Comparison of ENCODE assay signal across 10 mouse cellular contexts in the genomic region with DNA sequence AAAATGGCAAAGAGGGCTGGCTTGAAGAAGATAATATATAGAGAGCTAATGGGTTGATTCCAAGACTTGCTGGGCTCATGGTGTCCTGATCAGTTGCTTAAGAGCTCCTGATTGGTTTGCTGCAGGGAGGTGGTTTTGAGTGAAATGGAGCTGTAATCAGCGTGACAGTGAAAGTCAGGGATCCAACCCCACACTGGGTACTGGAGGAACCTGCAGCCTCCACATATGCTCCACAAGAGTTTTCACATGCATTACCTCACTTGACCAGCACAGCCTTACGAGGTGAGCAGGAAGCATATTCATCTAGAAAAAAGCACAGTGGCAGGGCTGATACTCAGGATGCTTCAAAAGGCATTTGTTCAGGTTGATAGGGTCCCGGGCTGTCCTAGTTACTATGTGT. TPM values are rescaled to one million over a fixed set of nuclear protein-coding genes. Genes with fewer than 3 reads are reported as not detected.
"Had no signal": no experiment of that assay in that cellular context is flagged by ENCODE, and none has a peak within 500 bp of the region (broad histone marks: within the 10 kb centered on the region; RNA-seq: fewer than 3 reads in every experiment).

No protein-coding gene starts in this region.

- ATAC-seq: midbrain, embryonic 16.5 days had no signal

- DNase-seq: lung, embryonic 14.5 days; lung, postnatal 10 days; lung, postnatal 4 days; midbrain, embryonic 14.5 days; right cerebral cortex, postnatal 14 days; thymus, adult 2 months; thymus, postnatal 25 days; thymus, postnatal 4 days had no signal

RNA-seq across cellular contexts. Expression of a gene that starts 21.6 kb away (rescaled TPM):
- polyA plus RNA-seq: myocyte had no signal
